Mouse (Mus musculus) heart, postnatal 0 days (tissue): Measurements from ENCODE around the gene Izumo2.

Experiments used
- CTCF ChIP-seq: IDR thresholded peaks from 2 replicates; pipeline ENCODE4 v1.5.1; 2016; ENCODE audit warnings: antibody characterized with exemption, control low read depth, low read depth
- EP300 ChIP-seq: IDR thresholded peaks from 2 replicates; pipeline ENCODE4 v1.6.1; 2016; ENCODE audit warnings: antibody characterized with exemption, low read depth

DNA sequence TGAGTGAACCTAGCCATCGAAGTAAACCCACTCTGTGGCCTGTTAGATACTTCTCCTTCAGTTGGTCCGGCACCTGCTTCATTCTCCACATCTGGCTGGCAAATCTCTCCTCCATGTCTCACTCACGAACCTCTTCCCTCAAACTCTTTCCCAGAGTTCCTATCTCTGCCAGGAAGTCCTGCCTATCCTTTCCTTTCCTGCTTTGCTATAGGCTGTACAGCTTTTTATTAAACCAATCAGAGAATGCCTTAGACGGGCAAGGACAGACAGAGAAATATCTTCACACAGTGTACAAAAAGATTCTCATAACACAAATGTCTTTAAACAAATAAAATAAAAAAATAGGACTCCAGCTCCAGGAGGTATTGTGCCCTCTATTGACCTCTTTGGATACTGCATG is 3.5 kb upstream of the Izumo2 start:
- TF ChIP-seq CTCF, result no peak
- no peak for TF ChIP-seq EP300
